Mouse (Mus musculus) megakaryocyte, embryonic 14.5 days (primary cell): ENCODE measurements around the gene Tmem88.

ENCODE experiments used
- FLI1 ChIP-seq: IDR thresholded peaks from 2 replicates; pipeline ENCODE4 v1.6.1; 2012; ENCODE audit warnings: low read length, inconsistent platforms, mixed read lengths
- GATA1 ChIP-seq: IDR thresholded peaks from 3 replicates; pipeline ENCODE4 v1.6.1; 2012; ENCODE audit warnings: mixed read lengths, low read length, inconsistent platforms, borderline replicate concordance

DNA sequence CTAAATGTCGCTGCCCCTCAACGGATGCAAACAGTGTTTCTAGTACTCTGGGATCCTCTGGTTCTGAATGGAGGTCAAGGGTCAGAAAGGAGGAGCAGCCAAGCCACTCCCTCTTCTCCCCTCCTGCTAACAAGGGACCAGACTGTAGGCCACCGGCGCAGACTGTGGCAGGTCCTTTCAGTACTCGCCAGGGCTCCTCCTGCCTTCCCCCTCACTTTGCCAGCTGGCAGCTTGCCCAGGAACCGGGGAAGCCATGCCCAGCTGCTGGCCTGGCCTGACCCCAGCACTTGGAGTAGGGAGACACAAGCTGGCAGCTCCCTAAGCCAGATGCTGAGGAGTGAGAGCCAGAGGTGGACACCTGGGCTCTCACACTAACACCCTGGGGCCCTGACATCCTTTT lies 33.1 kb downstream of the Tmem88 start:
- TF ChIP-seq GATA1 (no peak), FLI1 (no peak)
